Mouse (Mus musculus): ENCODE results near the gene Slc26a8. TPM values are rescaled to one million over a fixed set of nuclear protein-coding genes. Genes with fewer than 3 reads are reported as not detected.

Gene Slc26a8
- total and polyA plus RNA-seq, 3 experiments, result 0.58 to 1.6 TPM; not detected in 1

DNA sequence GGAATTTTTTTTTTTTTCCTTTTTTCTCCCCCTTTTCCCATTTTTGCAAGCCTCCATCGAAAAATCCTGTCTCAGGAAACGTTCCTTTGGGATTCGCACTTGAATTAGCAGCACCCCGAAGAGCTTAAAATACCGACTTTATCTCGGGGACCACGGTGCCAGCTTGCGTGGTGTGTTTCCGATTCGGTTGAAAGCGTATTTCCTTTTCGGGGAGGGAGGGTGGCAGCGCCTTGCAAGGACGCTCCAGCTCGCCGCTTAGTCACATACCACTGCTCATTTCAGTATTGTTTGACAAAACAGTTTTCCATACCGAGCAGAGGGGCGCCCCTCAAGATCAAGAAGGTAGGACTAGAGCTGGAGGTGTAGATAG lies 2.3 kb upstream of the Slc26a8 start:
- Histone ChIP-seq H3K36me3 (ENCODE audit: control insufficient read depth in 1 of 2, insufficient read depth in 2 of 2, low read length in 2 of 2) (peaks cover 0 to 52% of the 10 kb centered on the region in 2 experiments; a peak in 2 of 4 replicates), H3K79me2 (ENCODE audit: control insufficient read depth, insufficient read depth, low read length, poor library complexity) (peaks cover 58% of the 10 kb centered on the region), H3K27ac (ENCODE audit: control insufficient read depth, low read depth, low read length) (peak overlapping the region; percentile 88), H3K4me3 (ENCODE audit: control insufficient read depth in 1 of 2, insufficient read depth in 1 of 2, low read depth in 2 of 2, low read length in 2 of 2) (peak overlapping the region; percentile 58 to 97), H3K27me3 (ENCODE audit: control insufficient read depth in 1 of 2, insufficient read depth in 2 of 2, low read length in 2 of 2) (no peaks in the 10 kb centered on the region), H3K9me3 (replicated peaks; ENCODE audit: insufficient read depth, low read length) (no peaks in the 10 kb centered on the region), H3K4me1 (ENCODE audit: control insufficient read depth in 1 of 2, insufficient read depth in 2 of 2, low read length in 2 of 2) (peaks cover 13 to 33% of the 10 kb centered on the region in 2 experiments), H3K9ac (ENCODE audit: control insufficient read depth, low read depth, low read length, poor library complexity, severe bottlenecking) (peak overlapping the region; percentile 97)
- TF ChIP-seq SIN3A (IDR thresholded peaks at IDR 0.05; ENCODE audit: low read length) (peak; percentile 84), POLR2AphosphoS5 (IDR thresholded peaks at IDR 0.05; ENCODE audit: borderline replicate concordance, low read depth, low read length) (no peak), TCF12 (IDR thresholded peaks at IDR 0.05; ENCODE audit: low read depth, low read length) (peak; percentile 70), ZNF384 (IDR thresholded peaks at IDR 0.05; ENCODE audit: low read depth, low read length) (no peak), MYC (IDR thresholded peaks at IDR 0.05; ENCODE audit: low read depth, low read length) (0 out of 2 replicates have a peak, but pooled peaks have one; percentile 54), CHD2 (IDR thresholded peaks at IDR 0.05; ENCODE audit: low read length) (no peak; the same call in 1 of the 2 replicates), ZC3H11A (IDR thresholded peaks at IDR 0.05; ENCODE audit: low read depth, low read length) (no peak), BHLHE40 (IDR thresholded peaks at IDR 0.05; ENCODE audit: borderline replicate concordance, low read depth, low read length) (no peak; the same call in 1 of the 2 replicates), UBTF (IDR thresholded peaks at IDR 0.05; ENCODE audit: borderline replicate concordance, insufficient read depth, low read depth, low read length) (no peak), MYB (IDR thresholded peaks at IDR 0.05; ENCODE audit: low read depth, low read length) (peak; percentile 66; the same call in 1 of the 2 replicates), GATA1 (IDR thresholded peaks at IDR 0.05; ENCODE audit: low read depth, low read length) (peak; percentile 63; the same call in 1 of the 2 replicates), MXI1 (IDR thresholded peaks at IDR 0.05; ENCODE audit: low read depth, low read length) (peak; percentile 82), TBP (IDR thresholded peaks at IDR 0.05; ENCODE audit: low read depth, low read length) (peak; percentile 53; the same call in 1 of the 2 replicates), POLR2A (IDR thresholded peaks at IDR 0.05; ENCODE audit: control insufficient read depth in 1 of 2, insufficient read depth in 1 of 2, low read depth in 1 of 2, low read length in 2 of 2, poor library complexity in 1 of 2) (peak in 1 of 2 experiments; percentile 60; a peak in 2 of 4 replicates), NRF1 (IDR thresholded peaks at IDR 0.05; ENCODE audit: insufficient read depth, low read depth, low read length, poor library complexity, severe bottlenecking) (no peak), TAL1 (IDR thresholded peaks at IDR 0.05; ENCODE audit: low read length) (peak; percentile 77), SMC3 (IDR thresholded peaks at IDR 0.05; ENCODE audit: low read depth, low read length) (no peak), ELF1 (IDR thresholded peaks at IDR 0.05; ENCODE audit: low read depth, low read length) (no peak), ETS1 (IDR thresholded peaks at IDR 0.05; ENCODE audit: low read depth, low read length) (0 out of 2 replicates have a peak, but pooled peaks have one; percentile 36), USF2 (IDR thresholded peaks at IDR 0.05; ENCODE audit: borderline replicate concordance in 1 of 2, insufficient read depth in 1 of 2, low read depth in 1 of 2, low read length in 2 of 2) (no peak), MAX (IDR thresholded peaks at IDR 0.05; ENCODE audit: low read length) (peak; percentile 45; the same call in 1 of the 2 replicates), USF1 (IDR thresholded peaks at IDR 0.05; ENCODE audit: low read depth, low read length) (no peak), MEF2A (IDR thresholded peaks at IDR 0.05; ENCODE audit: extremely low read depth, insufficient replicate concordance, low read depth, low read length, poor library complexity, severe bottlenecking) (0 out of 2 replicates have a peak, but pooled peaks have one; percentile 57), ZMIZ1 (IDR thresholded peaks at IDR 0.05; ENCODE audit: low read depth, low read length) (no peak), NELFE (IDR thresholded peaks at IDR 0.05; ENCODE audit: low read depth, low read length) (peak; percentile 16; the same call in 1 of the 2 replicates), MAFK (IDR thresholded peaks at IDR 0.05; ENCODE audit: borderline replicate concordance, low read depth, low read length) (no peak; the same call in 1 of the 2 replicates), EP300 (IDR thresholded peaks at IDR 0.05; ENCODE audit: low read depth in 1 of 2, low read length in 2 of 2) (peak in 1 of 2 experiments; percentile 72; a peak in 2 of 4 replicates), ZKSCAN1 (IDR thresholded peaks at IDR 0.05; ENCODE audit: low read depth, low read length) (no peak), E2F4 (IDR thresholded peaks at IDR 0.05; ENCODE audit: borderline replicate concordance, low read depth, low read length) (no peak), RCOR1 (IDR thresholded peaks at IDR 0.05; ENCODE audit: low read depth, low read length) (peak; percentile 15; the same call in 1 of the 2 replicates), HCFC1 (IDR thresholded peaks at IDR 0.05; ENCODE audit: low read depth, low read length) (peak; percentile 57; the same call in 1 of the 2 replicates), MAZ (IDR thresholded peaks at IDR 0.05; ENCODE audit: low read depth, low read length) (peak; percentile 62; the same call in 1 of the 2 replicates), CHD1 (IDR thresholded peaks at IDR 0.05; ENCODE audit: low read depth, low read length) (0 out of 2 replicates have a peak, but pooled peaks have one; percentile 60)
- peak; percentile 88 for DNase-seq (ENCODE audit: low read depth, low spot score)

Measured in MEL (cell line).